Mouse (Mus musculus): ENCODE results near the gene Lrfn2. TPM values are rescaled to one million over a fixed set of nuclear protein-coding genes. Genes with fewer than 3 reads are reported as not detected.

Lrfn2 gene
- polyA plus RNA-seq, 1 experiment from 2014 or later, result 1.1 TPM

DNA sequence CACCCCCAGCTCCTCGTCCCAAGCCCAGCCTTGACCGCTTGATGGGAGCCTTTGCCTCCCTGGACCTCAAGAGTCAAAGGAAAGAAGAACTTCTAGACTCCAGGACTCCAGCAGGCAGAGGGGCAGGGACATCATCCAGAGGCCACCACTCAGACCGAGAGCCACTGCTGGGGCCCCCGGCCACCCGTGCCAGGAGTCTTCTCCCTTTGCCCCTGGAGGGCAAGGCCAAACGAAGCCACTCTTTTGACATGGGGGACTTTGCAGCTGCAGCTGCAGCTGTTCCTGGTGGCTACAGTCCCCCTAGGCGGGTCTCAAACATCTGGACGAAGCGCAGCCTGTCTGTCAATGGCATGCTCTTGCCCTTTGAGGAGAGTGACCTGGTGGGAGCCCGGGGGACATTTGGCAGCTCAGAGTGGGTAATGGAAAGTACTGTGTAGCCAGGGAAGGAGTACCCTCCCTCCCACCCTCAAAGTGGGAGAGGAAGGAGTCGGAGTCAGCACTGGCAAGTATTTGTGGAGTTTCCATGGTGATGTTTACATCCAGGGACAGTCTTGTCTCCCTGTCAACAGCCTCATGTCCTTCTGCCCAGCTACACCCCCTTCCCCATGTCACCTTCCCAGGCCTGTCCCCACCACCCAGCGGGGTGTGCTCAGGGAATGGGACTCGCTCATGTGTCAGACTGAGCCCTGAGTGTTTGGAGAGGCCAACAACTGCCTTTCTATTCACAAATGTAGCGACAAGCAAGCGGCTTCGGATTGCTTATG is 164.8 kb downstream of the Lrfn2 start:
- H3K27ac ChIP-seq, result no peak overlapping the region
- 65% methylated on average over 16 of the region's 16 CpGs for WGBS
- no peak for ATAC-seq (ENCODE audit: insufficient read depth, low FRiP score, low read depth)
- no peaks in the 10 kb centered on the region for H3K27me3 ChIP-seq (replicated peaks)
- no peak overlapping the region for H3K4me3 ChIP-seq (replicated peaks)
- H3K4me1 ChIP-seq, result no peaks in the 10 kb centered on the region
- H3K9ac ChIP-seq, result no peak overlapping the region
- no peak overlapping the region for H3K4me2 ChIP-seq
- no peaks in the 10 kb centered on the region for H3K36me3 ChIP-seq
- H3K9me3 ChIP-seq, result no peaks in the 10 kb centered on the region

GRCm38 (mm10) chr17:49111399-49111798 is 179.2 kb downstream of the Lrfn2 start:
- H3K27me3 ChIP-seq (replicated peaks), result no peaks in the 10 kb centered on the region
- ATAC-seq (ENCODE audit: insufficient read depth, low FRiP score, low read depth), result no peak
- H3K4me1 ChIP-seq, result no peaks in the 10 kb centered on the region
- H3K27ac ChIP-seq, result no peak overlapping the region
- no peaks in the 10 kb centered on the region for H3K36me3 ChIP-seq
- no peak overlapping the region for H3K9ac ChIP-seq
- H3K9me3 ChIP-seq, result no peaks in the 10 kb centered on the region
- no peak overlapping the region for H3K4me3 ChIP-seq (replicated peaks)
- 84% methylated on average over 3 of the region's 3 CpGs for WGBS
- no peak overlapping the region for H3K4me2 ChIP-seq

GRCm38 (mm10) chr17:49111911-49112310 is 179.7 kb downstream of the Lrfn2 start:
- Histone ChIP-seq H3K4me1 (no peaks in the 10 kb centered on the region), H3K27ac (no peak overlapping the region), H3K36me3 (no peaks in the 10 kb centered on the region), H3K4me2 (no peak overlapping the region), H3K9me3 (no peaks in the 10 kb centered on the region), H3K9ac (no peak overlapping the region), H3K27me3 (replicated peaks) (no peaks in the 10 kb centered on the region), H3K4me3 (replicated peaks) (no peak overlapping the region)
- 82% methylated on average over 2 of the region's 2 CpGs for WGBS
- ATAC-seq (ENCODE audit: insufficient read depth, low FRiP score, low read depth), result no peak

DNA sequence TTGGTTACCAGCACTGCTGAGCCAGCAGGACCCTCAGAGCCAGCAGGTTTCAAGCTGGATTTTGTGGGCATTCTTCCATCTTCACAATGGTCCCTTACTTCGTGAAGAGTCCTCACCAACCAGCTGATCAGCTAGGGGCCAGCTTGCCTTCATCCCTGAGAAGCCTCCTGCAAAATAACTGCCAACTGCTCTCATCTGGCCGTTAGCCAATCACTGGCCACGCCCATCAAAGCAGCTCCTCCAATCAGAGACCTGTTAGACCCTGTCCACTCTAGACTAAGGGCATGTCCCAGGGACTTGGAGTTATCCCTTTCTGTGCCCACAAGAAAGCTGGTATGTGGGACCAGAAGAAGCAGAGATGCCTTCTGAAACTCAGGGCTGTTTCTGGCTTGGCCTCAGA is 181.2 kb downstream of the Lrfn2 start:
- H3K9me3 ChIP-seq, result no peaks in the 10 kb centered on the region
- no peak overlapping the region for H3K27ac ChIP-seq
- no peak for ATAC-seq (ENCODE audit: insufficient read depth, low FRiP score, low read depth)
- no peak overlapping the region for H3K4me2 ChIP-seq
- H3K27me3 ChIP-seq (replicated peaks), result no peaks in the 10 kb centered on the region
- WGBS, result 43% methylated on average over 3 of the region's 3 CpGs
- no peak overlapping the region for H3K4me3 ChIP-seq (replicated peaks)
- no peak overlapping the region for H3K9ac ChIP-seq
- no peaks in the 10 kb centered on the region for H3K4me1 ChIP-seq
- H3K36me3 ChIP-seq, result no peaks in the 10 kb centered on the region

DNA sequence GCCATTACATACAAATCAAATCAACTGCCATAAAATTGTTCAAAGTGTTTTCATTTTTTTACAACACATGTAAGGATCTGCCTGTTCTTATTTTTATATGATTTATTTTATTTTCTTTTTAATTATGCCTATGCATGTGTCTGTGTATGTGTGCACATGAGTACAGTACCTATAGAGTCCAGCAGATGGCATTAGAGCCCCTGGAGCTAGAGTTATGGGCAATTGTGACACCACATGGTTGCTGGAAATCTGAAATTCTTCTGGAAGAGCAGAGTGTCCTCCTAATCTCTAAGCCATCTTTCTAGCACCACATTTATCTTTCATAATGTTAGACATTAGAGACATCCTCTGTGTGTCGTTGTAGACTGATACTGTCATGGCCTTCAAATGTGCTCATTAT is 192.0 kb downstream of the Lrfn2 start:
- Histone ChIP-seq H3K4me3 (replicated peaks) (no peak overlapping the region), H3K4me2 (no peak overlapping the region), H3K4me1 (no peaks in the 10 kb centered on the region), H3K27ac (no peak overlapping the region), H3K9ac (no peak overlapping the region), H3K27me3 (replicated peaks) (no peaks in the 10 kb centered on the region), H3K9me3 (no peaks in the 10 kb centered on the region), H3K36me3 (no peaks in the 10 kb centered on the region)
- whole genome bisulfite sequencing, result 82% methylated on average over 1 of the region's 1 CpGs
- ATAC-seq (ENCODE audit: insufficient read depth, low FRiP score, low read depth), result no peak

- H3K4me1 ChIP-seq, result no peaks in the 10 kb centered on the region
- H3K27ac ChIP-seq, result no peak overlapping the region
- no peak overlapping the region for H3K9ac ChIP-seq
- H3K4me2 ChIP-seq, result no peak overlapping the region
- 54% methylated on average over 3 of the region's 3 CpGs for WGBS
- no peak overlapping the region for H3K4me3 ChIP-seq (replicated peaks)
- H3K36me3 ChIP-seq, result no peaks in the 10 kb centered on the region
- no peak for ATAC-seq (ENCODE audit: insufficient read depth, low FRiP score, low read depth)
- H3K27me3 ChIP-seq (replicated peaks), result no peaks in the 10 kb centered on the region
- H3K9me3 ChIP-seq, result no peaks in the 10 kb centered on the region
Observed at GRCm38 (mm10) chr17:49124642-49125041, 192.5 kb downstream of the Lrfn2 start.

Small RNA genes within 50 kb of the gene (microRNA-seq; reads per million reads assigned to microRNA genes)
- gene Gm44304, result not detected
